Mouse (Mus musculus): ENCODE data around the gene Tex44. TPM values are rescaled to one million over a fixed set of nuclear protein-coding genes. Genes with fewer than 3 reads are reported as not detected.
A peak's percentile ranks its signal among the peaks of the same experiment; 100 is the strongest.

The Tex44 gene
- not detected in 2 replicates for polyA plus RNA-seq (2012; rRNA removed)
- not detected in 2 replicates for polyA plus RNA-seq (2014; fragmentation: Nextera tagmentation; extraction: Ambion mirVana)

DNA sequence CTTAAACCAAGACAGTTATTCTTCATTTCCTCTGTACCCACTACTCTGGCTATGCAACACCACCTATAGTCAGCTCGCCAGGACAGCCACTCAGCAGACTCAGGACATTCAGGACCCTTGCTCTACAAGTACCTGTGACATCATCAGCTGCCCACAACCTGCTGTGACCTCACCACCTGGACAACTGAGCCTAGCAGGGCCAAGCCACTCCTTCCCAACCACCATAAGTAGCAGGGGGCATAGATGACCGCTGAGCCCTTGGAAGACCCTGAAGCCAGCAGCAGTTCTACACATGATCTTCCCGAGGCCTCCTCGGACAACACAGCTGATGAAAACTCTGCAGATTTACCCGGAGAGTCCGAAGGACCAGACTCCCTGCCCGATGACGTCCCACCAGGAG is at the start of gene Tex44, which contains the start of gene Nmur1:
Tex44 (plus strand) TSS at position 202 of the 400 bp plus-strand sequence.
Nmur1 (minus strand) TSS at position 101 of the 400 bp plus-strand sequence.
- H3K4me1 ChIP-seq (ENCODE audit: control insufficient read depth, insufficient read depth, low read length), result peaks cover 6% of the 10 kb centered on the region
- H3K4me3 ChIP-seq (replicated peaks; ENCODE audit: low read length), result no peak within 1 kb of the TSS
- TF ChIP-seq POLR2A (IDR thresholded peaks at IDR 0.05; ENCODE audit: borderline replicate concordance, extremely low read depth, insufficient read depth, insufficient read length), result no peak
- H3K9me3 ChIP-seq (ENCODE audit: control insufficient read depth, low read length), result no peaks in the 10 kb centered on the region
- H3K9ac ChIP-seq (ENCODE audit: low read depth, low read length, severe bottlenecking), result no peak within 1 kb of the TSS
- no peak within 1 kb of the TSS for H3K27ac ChIP-seq (replicated peaks; ENCODE audit: low read depth, low read length)
- DNase-seq (ENCODE audit: low spot score) (no peak), ATAC-seq (ENCODE audit: low FRiP score, low read depth) (no peak)
- no peak within 1 kb of the TSS for H3K4me2 ChIP-seq (replicated peaks; ENCODE audit: low read depth, low read length, severe bottlenecking)
- no peaks in the 10 kb centered on the region for H3K27me3 ChIP-seq (ENCODE audit: control insufficient read depth, insufficient read depth, low read length)
- WGBS, result 92% methylated on average over 8 of the region's 8 CpGs
- no peaks in the 10 kb centered on the region for H3K36me3 ChIP-seq (ENCODE audit: control insufficient read depth, insufficient read depth, low read length)

GRCm38 (mm10) chr1:86376354-86376753 is 49.8 kb upstream of the Tex44 start:
- no peak for TF ChIP-seq POLR2A (IDR thresholded peaks at IDR 0.05; ENCODE audit: borderline replicate concordance, extremely low read depth, insufficient read depth, insufficient read length)
- Histone ChIP-seq H3K27me3 (ENCODE audit: control insufficient read depth, insufficient read depth, low read length) (no peaks in the 10 kb centered on the region), H3K4me3 (replicated peaks; ENCODE audit: low read length) (no peak overlapping the region), H3K27ac (replicated peaks; ENCODE audit: low read depth, low read length) (no peak overlapping the region), H3K36me3 (ENCODE audit: control insufficient read depth, insufficient read depth, low read length) (no peaks in the 10 kb centered on the region), H3K9me3 (ENCODE audit: control insufficient read depth, low read length) (no peaks in the 10 kb centered on the region), H3K4me1 (ENCODE audit: control insufficient read depth, insufficient read depth, low read length) (peaks cover 17% of the 10 kb centered on the region), H3K4me2 (replicated peaks; ENCODE audit: low read depth, low read length, severe bottlenecking) (no peak overlapping the region), H3K9ac (ENCODE audit: low read depth, low read length, severe bottlenecking) (no peak overlapping the region)
- WGBS, result 82% methylated on average over 5 of the region's 5 CpGs
- no peak for DNase-seq (ENCODE audit: low spot score)
- ATAC-seq (ENCODE audit: low FRiP score, low read depth), result no peak

DNA sequence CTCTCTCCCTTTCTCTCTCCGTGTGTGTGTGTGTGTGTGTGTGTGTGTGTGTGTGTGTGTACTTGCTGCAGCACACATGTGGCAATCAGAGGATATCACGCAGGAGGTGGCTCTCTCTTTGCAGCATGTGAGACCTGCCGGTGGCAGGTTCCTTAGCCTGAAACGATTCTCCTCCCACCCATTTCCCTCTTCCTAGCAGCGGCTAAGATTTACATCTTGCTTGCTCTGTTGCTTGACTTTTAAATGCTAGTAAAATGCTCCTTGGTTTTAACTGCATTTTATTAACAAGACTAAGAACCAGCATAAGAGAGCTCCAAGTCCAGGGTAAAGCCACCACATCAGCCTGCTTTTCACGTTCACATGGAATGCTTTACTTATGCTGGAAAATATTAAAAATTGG is 47.5 kb upstream of the Tex44 start:
- no peak for TF ChIP-seq POLR2A (IDR thresholded peaks at IDR 0.05; ENCODE audit: borderline replicate concordance, extremely low read depth, insufficient read depth, insufficient read length)
- Histone ChIP-seq H3K9ac (ENCODE audit: low read depth, low read length, severe bottlenecking) (no peak overlapping the region), H3K4me2 (replicated peaks; ENCODE audit: low read depth, low read length, severe bottlenecking) (peak overlapping the region; percentile 23; the same call in 1 of the 2 replicates), H3K36me3 (ENCODE audit: control insufficient read depth, insufficient read depth, low read length) (no peaks in the 10 kb centered on the region), H3K27me3 (ENCODE audit: control insufficient read depth, insufficient read depth, low read length) (no peaks in the 10 kb centered on the region), H3K9me3 (ENCODE audit: control insufficient read depth, low read length) (no peaks in the 10 kb centered on the region), H3K4me1 (ENCODE audit: control insufficient read depth, insufficient read depth, low read length) (peaks cover 17% of the 10 kb centered on the region), H3K4me3 (replicated peaks; ENCODE audit: low read length) (no peak overlapping the region), H3K27ac (replicated peaks; ENCODE audit: low read depth, low read length) (0 out of 2 replicates have a peak overlapping the region, but pooled peaks have one; percentile 30)
- WGBS, result 12% methylated on average over 6 of the region's 6 CpGs
- ATAC-seq (ENCODE audit: low FRiP score, low read depth) (peak; percentile 18; the same call in 1 of the 2 replicates), DNase-seq (ENCODE audit: low spot score) (no peak)

DNA sequence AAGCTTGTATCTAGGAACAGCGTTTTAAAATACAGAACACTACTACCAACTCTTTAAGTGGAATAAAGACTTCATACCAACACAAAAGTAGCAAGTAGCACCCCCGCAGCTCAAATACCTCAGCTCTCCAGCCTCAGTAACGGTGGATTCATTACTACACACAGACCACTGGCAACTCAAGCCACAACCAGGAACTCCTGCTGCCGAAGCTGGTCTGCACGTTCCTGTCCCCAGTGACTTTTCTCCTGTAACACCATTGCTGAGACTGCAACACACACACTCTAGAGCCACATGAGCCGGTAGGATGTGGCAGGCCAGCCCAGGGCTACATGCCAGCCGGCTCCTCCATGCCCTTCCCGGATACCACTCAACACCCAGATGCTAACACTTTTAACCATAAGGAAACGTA is 47.0 kb upstream of the Tex44 start:
- peak overlapping the region; percentile 70 for H3K27ac ChIP-seq (replicated peaks; ENCODE audit: low read depth, low read length)
- TF ChIP-seq POLR2A (IDR thresholded peaks at IDR 0.05; ENCODE audit: borderline replicate concordance, extremely low read depth, insufficient read depth, insufficient read length), result no peak

DNA sequence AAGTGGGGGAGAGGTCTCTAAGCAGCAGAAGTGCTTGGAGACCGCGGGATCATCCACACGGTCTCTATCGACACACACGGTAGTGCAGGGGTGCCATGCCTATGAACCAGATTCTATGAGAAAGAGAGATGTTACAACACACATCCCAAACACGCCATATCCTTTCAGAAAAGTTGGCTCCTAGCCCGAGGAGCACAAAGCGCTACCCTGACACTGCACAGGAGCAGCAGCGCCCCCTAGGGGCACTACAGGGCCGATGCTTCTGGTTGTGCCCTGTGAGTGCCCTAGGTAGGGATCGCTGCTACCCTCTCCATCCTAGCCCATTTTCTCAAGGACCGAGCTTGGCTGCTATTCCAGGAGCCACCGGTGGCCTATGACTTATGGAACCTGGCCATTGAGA is 45.1 kb upstream of the Tex44 start:
- 21% methylated on average over 11 of the region's 13 CpGs for WGBS
- no peaks in the 10 kb centered on the region for H3K9me3 ChIP-seq (ENCODE audit: control insufficient read depth, low read length)
- H3K4me1 ChIP-seq (ENCODE audit: control insufficient read depth, insufficient read depth, low read length), result peaks cover 17% of the 10 kb centered on the region
- H3K4me2 ChIP-seq (replicated peaks; ENCODE audit: low read depth, low read length, severe bottlenecking), result no peak overlapping the region
- no peak for DNase-seq (ENCODE audit: low spot score)
- H3K9ac ChIP-seq (ENCODE audit: low read depth, low read length, severe bottlenecking), result no peak overlapping the region
- H3K36me3 ChIP-seq (ENCODE audit: control insufficient read depth, insufficient read depth, low read length), result no peaks in the 10 kb centered on the region
- no peak for TF ChIP-seq POLR2A (IDR thresholded peaks at IDR 0.05; ENCODE audit: borderline replicate concordance, extremely low read depth, insufficient read depth, insufficient read length)
- H3K27ac ChIP-seq (replicated peaks; ENCODE audit: low read depth, low read length), result no peak overlapping the region
- no peaks in the 10 kb centered on the region for H3K27me3 ChIP-seq (ENCODE audit: control insufficient read depth, insufficient read depth, low read length)
- ATAC-seq (ENCODE audit: low FRiP score, low read depth), result no peak
- H3K4me3 ChIP-seq (replicated peaks; ENCODE audit: low read length), result no peak overlapping the region

More for the DNA sequence above, 47.0 kb upstream of the Tex44 start:
- 0 out of 2 replicates have a peak overlapping the region, but pooled peaks have one; percentile 2 for H3K4me2 ChIP-seq (replicated peaks; ENCODE audit: low read depth, low read length, severe bottlenecking)
- H3K9ac ChIP-seq (ENCODE audit: low read depth, low read length, severe bottlenecking), result no peak overlapping the region
- WGBS, result 32% methylated on average over 9 of the region's 9 CpGs
- H3K27me3 ChIP-seq (ENCODE audit: control insufficient read depth, insufficient read depth, low read length), result no peaks in the 10 kb centered on the region
- no peaks in the 10 kb centered on the region for H3K9me3 ChIP-seq (ENCODE audit: control insufficient read depth, low read length)
- ATAC-seq (ENCODE audit: low FRiP score, low read depth) (peak; percentile 36; the same call in 1 of the 2 replicates), DNase-seq (ENCODE audit: low spot score) (no peak)
- no peak overlapping the region for H3K4me3 ChIP-seq (replicated peaks; ENCODE audit: low read length)
- no peaks in the 10 kb centered on the region for H3K36me3 ChIP-seq (ENCODE audit: control insufficient read depth, insufficient read depth, low read length)
- H3K4me1 ChIP-seq (ENCODE audit: control insufficient read depth, insufficient read depth, low read length), result peaks cover 17% of the 10 kb centered on the region
